Mouse (Mus musculus): ENCODE results near the gene Gm9913.

The Gm9913 gene

DNA sequence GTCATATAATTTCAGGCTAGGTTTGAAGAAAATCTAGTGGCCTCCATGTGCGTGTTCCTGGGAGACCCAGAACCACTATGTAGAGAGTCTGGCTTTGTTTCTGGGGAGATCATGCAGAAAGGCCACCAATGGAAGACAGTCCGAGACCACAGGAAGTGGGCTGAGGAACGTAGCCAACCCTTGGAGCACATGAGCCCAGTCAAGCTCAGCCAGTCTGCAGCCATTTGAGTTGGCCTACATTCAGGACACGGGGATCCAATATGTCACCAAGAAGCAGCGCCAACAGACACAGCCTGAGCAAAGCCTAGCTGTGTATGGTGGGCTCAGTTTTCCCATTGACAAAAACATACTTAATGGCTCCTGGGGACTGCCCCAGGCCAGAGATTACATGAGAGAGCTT lies 8.2 kb upstream of the Gm9913 start:
- DNase-seq (ENCODE audit: low read depth) = peak; percentile 38

DNA sequence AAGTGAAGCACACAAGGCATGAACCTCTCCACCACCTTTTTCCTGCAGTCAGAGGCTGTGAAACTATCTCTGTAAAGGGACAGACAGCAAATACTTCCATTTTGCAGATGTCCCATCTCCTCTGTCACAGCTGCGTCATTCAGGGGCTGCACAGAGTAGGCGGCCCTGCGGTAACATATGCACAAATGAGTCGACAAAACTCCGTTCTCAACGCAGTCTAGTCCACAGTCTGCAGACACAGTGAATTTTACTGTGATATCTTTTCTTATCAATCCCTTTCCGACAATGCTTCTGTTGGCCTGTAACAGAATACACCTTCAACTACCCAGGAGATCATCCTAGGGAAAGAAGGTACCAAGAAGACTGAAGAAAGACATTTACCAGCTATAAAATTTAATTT lies 6.7 kb upstream of the Gm9913 start:
- DNase-seq (ENCODE audit: low read depth) = no peak

DNA sequence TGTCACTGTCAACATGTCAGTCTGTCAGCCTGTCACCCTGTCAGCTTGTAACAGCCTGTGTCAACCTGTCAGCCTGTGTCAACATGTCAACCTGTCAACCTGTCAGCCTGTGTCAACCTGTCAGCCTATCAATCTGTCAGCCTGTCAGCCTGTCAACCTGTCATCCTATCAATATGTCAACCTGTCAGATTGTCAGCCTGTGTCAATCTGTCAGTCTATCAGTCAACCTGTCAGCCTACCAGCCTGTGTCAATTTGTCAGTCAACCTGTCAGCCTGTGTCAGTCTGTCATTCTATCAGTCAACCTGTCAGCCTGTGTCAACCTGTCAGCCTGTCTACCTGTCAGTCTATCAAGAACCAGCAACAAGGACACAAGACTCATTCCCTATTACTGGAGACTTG lies 3.4 kb upstream of the Gm9913 start:
- no peak for DNase-seq (ENCODE audit: low read depth)

DNA sequence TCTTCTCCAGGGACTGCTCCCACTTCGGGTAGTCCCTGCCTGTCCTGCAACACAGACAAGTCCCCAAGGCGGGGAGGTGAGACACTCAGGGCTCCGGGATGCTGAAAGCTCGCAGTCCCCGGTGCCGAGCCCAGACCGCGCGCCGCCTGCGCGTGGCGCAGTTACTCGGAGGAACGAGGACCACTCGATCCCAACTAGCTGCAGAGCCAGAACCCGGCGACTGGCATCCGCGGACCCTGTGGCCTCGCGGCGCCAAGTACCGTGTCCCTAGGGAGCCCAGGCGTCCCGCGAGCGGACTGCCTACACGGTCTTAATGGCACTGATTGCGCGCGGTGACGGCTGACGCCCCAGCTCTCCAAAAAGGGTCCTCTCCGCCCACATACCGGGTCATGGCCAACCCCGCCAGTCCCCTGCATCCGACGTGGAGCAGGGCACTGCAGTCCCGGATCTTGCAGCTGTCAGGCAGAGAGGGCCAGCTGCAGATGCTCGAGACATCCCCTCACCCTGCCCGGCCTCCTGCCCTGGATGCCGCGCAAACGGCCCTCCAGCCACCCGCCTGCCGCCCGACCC lies 942 bp downstream of the Gm9913 start:
- DNase-seq (ENCODE audit: low read depth) = no peak

DNA sequence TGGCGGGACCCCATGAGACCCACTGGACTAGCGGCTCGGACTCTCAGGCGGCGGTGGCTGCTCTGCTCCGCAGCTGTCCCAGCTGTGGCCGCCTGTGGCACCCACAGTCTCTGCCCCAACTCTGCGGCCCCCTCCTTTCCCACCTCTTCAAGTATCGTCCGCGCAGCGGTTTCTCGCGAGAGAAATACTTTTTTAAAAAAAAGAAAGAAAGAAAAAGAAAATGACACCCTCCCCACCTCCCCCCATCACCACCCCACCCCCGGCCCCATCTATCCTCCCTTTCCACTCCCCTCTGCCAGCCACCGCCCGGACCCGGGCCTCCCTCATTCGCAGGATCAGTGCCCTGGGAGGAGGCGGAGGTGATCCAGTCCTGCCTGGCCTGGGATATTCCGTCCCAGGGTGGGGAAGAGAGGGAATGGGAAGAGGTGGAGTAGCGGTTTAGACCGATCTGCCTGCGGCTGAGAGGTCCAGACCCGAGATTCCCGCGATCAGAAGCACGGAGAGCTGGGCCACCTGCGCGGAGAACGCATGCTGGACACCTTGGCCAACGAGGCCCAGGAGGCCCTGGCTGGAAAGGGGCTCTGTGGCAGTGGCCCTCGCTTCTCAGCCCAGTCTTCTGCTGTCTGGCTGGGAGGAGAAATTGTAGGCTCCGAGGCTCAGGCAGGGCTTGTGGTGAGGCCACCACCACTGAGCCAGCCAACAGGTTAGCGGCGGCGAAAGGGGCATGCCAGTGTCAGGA lies 1.6 kb downstream of the Gm9913 start:
- DNase-seq (ENCODE audit: low read depth) = no peak

DNA sequence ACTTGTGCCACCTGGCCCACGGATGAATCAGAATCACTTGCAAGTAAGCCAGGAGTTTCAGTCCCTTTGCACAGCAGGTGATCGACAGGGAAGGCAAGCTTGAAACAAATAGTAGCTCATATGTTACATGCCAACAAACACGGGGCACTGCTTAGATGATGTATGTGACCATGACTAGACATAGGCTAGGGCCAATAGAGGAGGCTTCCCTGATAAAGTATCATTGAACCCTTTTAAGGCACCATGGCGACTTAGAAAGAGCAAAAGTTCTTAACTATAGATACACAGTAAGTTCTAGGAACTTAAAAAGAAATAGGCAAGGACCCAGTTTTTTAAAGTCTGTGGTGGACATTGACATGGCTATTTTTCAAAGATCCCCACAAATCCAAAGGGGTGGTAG lies 3.0 kb downstream of the Gm9913 start, which contains the start of gene Fbn1:
Gene Fbn1, minus strand, starts transcription at position 101 of the 400 bp plus-strand sequence.
- DNase-seq (ENCODE audit: low read depth) = no peak

DNA sequence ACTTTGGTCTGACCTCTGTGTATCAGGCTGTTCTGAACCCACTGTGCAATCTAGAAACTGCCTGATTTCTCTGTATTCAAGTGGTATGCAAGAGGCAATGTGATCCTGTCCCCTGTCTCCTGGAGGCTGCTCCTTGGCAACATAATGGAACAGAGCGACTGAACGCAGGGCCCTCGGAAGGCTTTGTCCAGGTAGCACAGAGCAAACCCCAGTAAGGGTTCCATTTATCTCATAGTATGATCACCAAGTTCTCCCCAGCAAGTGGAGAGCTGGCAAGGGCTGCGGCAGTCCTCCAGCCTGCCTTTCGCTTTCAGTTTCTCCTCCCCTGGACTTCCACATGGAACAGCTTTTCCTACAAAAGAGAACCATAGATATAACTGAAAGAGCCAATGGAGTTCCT lies 3.5 kb downstream of the Gm9913 start:
- no peak for DNase-seq (ENCODE audit: low read depth)

DNA sequence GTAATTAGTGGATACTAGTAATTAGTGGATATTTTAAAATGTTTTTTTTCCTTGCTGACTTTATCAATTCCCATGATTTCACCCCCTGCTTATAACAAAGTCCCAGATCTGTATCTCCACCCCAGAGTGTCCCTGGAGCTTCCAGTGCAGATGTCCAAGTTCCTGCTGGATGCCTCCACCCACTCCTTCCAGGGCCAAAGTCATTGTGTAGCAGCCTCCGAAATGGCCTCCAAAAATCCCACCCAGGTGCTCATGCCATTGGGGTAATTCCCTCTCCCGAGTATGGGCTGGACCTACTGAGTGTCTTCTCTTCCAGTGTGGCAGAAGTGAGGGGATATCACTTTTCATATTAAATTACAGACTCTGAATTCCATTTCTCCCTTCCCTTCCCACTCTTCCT lies 5.9 kb downstream of the Gm9913 start:
- DNase-seq (ENCODE audit: low read depth) = no peak

DNA sequence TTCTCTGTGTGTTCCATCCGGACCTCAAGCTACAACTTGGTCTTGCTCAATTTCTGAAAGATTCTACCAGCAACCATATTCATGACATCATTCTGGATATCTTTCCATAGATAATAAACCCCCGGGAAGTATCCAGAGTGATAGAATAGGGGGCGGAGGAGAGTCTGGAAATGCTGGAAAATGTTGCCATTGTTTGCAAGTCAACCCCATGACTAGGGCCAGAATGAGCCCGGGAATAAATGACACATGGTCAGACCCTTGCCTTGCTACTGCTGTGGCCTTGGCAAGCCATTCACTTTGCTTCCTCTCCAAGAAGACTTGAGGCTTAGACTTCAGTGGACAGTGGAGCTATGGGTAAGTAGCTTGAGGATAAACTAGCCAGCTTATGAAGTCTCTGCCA lies 7.0 kb downstream of the Gm9913 start:
- no peak for DNase-seq (ENCODE audit: low read depth)

DNA sequence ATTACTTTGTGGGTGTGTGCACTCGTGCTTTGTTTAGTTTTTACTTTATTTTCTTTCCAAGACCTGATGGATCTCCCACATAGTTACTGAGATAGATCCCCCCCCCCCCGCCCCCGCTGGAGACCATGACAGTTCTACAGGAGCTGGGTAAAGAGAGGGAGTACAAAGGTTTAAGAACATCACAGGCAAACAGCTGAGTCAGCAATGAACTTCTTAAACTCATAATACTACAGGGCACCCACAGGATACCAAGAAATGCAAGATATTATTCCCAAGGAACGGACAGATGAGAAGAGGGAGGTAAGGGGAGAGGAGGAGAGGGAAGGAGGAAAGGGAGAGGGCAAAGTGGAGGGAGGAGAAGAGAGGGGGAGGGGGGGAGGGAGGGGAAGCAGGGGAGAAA lies 7.7 kb downstream of the Gm9913 start:
- no peak for DNase-seq (ENCODE audit: low read depth)

DNA sequence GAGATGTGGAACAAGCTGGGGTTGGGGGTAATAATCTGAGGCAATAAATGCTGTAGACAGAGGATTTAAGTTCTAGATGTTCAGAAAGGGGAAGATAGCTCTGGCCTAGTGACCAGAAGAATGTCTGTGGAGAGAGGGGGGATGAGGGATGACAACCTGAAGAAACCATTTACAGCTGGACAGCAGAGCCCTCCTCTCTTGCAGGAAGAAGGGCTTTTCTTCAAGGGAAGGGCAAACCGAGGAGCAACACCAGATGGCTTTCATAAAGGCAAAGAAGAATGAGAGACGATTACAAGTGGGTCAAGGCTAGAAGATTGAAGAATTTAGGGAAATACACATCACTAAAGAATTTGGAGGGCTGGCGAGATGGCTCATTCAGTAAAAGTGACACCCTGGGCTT lies 9.5 kb downstream of the Gm9913 start:
- DNase-seq (ENCODE audit: low read depth) = no peak

DNA sequence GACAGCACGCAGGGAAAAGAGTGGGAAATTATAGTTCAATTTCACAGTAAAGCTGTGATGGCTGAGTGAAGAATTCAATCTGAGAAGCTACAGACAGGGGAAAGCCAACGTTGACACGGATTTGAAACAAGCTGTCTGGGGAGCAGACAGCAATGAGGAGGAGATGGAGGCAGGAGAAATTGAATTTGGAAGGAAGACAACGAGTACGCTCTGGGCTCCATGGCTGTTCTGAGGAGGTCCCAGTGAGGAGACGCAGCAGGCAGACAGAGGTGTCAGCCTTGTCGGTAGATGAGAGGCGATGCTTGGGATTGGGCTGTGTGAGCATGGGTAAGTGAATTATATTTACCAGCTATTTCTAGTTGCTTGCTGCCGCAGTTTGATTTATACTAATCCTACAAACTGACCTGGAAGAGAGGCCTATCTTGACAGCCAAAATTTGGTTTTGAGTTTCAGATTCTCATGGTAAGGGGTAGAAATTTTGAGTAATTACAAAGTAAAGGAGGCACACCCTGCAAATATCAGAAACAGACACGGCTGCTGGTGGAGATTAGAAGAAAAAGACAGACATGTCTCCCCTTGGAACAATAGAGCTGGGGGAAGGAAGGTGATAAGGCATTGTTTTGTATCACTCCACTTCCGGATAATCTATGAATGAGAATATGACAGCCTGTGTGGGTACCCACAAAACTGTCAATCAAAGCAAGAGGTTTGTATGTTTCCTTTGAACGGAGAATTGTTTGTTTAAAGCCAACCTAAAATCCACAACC lies 10.6 kb downstream of the Gm9913 start:
- peak; percentile 14 for DNase-seq (ENCODE audit: low read depth)

DNA sequence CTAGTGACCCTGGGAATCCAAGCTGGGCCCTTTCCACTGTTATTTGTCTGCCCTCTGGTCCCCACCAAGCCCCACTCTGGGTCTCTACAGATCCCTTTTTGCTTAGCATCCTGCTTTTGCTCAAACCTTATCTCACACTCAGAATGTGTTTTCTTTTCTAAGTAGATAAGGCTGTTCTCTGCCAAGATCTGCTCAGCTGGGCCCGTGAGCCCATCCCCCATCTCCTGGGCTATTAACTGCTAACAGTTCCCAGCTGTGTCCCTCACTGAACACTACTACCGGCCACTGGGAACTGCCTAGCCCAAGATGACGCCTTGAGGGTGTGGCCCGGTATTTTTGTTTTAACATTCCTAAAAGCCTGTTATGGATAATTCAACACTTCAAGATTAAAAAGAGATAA lies 11.7 kb downstream of the Gm9913 start:
- DNase-seq (ENCODE audit: low read depth) = no peak

DNA sequence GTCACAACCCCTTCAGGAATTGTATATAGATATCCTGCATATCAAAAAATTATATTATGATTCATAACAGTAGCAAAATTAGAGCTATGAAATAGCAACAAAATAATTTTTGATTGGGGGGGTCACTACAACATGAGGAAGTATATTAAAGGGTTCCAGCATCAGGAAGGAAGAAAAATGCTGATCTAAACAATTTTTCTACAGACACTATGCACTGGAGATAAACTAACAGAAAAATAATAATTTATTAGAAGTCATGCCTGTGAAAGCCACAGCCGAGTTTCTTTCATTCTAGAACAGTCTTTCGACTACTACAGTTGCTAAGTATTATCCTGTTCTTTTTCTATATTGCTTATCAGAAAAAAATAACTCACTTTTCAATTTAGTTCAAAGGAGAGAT lies 20.6 kb downstream of the Gm9913 start:
- DNase-seq (ENCODE audit: low read depth) = no peak

DNA sequence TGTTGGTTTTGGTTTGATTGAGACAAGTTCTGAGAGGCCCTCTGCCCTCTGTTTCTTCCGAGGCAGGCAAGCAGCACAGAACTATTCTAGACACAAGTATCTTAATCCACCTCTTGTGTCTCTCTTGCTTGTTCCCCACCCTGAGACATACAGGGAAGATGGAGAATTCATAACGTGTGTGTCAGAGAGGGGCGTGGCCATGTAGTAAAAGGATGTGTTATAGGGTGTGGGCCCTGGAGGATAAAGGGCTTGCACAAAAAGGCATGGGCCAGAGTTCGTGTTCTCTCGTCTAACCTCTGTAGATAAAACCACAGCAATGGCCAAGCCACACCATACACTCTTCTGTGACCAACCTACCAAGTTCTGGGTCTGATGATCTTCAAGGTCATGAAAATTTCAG lies 21.7 kb downstream of the Gm9913 start:
- no peak for DNase-seq (ENCODE audit: low read depth)

DNA sequence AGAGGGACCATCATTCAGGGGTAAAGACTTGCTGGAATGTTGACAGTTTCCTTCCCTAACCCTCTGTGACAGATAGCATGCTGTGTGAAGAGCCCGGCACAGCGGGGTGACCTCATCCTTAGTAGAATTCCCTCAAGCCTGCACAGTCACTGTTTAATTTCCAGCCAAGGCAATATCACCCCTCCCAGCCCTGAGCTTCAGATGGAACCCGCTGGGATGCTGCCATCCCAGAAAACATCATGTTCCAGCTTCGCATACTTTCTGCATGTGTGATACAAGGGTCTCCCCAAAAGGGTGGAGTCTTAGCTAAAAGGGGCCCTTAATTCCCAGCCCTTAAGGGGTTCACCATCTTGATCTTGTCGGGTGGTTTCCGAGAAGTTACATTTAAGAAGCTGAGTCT lies 25.8 kb downstream of the Gm9913 start:
- no peak for DNase-seq (ENCODE audit: low read depth)

DNA sequence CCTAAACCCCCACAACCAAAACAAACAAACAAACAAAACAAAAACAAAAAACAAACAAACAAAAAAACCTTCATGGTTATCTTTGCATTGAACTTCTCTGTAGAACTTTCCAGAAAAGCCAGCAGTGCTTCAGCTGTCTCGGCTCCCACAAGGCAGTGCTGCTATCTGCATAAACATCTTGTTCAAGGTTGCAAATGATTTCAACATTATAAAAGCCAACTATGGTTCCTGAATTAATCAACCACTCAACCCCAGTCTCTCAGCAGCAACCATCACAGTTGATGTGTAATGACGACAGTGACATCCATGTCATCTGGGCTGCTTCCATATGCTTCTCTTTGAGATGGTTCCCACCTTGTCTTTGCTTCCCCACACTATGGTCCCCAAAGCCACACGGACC lies 34.8 kb downstream of the Gm9913 start:
- peak; percentile 61 for DNase-seq (ENCODE audit: low read depth)

DNA sequence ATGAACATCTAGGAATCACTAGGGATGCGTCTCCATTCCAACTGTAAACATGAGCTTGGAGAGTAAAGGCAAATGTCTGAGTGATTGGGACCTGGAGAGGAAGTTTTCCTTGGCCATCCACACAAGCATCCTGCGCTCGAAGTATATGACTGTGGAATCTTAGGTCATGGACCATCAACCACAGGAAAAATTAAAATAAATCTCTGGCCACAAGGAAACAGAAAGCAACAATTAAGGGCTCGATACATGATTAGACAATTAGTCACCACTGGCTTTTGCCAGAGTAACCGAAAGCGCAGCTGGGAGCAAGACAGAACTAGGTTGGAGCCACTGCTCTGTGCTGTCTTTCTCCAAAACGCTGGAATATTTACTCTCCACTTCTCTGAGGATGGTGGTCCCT lies 35.7 kb downstream of the Gm9913 start:
- no peak for DNase-seq (ENCODE audit: low read depth)

DNA sequence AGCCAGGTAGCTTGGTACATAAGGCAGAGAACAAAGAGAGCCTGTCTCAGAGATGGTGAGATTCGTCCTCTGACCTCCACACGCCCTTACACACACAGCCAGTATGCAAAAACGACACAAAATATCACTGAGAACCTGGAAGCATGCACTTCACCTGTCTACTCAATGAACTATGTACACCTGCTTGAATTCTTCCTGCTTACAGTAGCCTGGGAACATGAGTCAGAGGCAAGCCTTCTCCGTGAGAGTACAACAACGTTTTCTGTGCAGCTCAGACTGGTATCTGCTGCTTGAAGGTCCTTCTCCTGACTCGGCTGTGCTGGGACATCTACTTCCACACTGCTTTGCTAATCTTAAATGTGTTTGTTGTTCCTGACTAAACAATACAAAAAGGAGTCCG lies 36.6 kb downstream of the Gm9913 start:
- no peak for DNase-seq (ENCODE audit: low read depth)

DNA sequence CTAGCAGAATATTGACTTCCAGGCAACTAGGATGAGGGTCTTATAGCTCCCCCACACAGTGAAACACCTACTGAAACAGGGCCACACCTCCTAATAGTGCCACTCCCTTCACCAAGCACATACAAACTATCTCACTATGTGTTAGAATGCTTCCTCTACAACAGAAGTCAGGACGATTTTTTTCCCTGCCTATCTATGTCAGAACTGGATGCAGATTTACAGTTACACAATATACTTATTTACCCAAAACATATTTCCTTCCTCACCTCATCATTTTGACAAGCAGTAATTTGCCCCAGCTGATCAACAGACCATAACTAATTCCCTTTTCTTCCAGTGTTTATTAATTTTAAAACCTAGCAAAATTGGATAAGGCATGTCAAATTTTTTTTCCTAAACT lies 38.8 kb downstream of the Gm9913 start:
- peak; percentile 48 for DNase-seq (ENCODE audit: low read depth)

DNA sequence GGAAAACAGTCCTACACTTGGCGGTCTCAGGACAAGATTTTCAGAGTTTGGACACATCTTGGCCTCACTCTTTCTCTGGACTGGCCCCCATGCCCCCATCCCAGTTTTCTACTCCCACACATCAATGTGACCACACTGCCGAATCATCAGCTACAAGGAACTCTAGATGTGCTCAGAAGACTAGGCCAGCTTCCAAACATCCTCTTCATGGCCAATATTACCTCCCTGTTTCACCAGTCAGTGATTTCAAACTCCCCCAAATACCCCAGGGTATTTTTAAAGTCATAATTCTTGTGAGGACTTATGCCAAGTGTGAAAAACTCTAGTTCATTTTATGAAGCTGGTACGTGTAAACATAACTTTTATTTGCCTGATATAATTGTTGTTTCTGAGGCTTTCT lies 40.1 kb downstream of the Gm9913 start:
- no peak for DNase-seq (ENCODE audit: low read depth)

DNA sequence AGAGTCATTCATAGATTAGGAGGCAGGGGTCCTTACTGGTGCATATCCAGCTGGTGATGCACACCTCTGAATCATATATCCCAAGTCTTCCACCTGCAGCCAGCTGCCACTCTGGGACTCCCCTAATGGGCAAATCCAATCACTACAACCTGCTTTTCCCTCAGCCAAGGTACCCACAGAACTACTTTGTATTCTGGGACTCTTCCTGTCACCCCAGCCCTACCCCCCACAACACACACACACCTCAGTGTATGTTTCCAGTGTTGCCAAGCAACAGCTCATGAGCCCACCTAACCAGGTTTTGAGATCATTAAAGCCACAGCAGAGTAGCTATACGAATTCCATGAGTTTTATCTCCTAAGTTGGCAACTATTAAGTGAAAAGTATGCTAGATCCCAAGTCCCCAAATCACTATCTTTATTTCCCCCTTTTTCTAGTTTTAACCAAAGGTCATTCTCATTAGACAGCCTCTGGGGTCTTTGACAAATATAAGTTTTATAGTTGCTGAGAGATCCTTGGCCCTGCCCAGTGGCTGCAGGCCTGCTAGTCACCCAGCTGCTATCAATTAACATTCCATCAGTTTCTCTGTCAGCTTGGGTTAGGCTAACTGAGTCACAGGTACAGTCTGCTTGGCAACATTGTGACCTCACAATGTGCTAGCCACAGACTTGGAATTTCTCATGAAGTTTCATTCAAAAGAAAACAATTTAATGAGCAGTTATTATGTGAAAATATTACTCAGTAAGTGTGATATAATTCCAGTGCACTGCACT lies 44.1 kb downstream of the Gm9913 start:
- no peak for DNase-seq (ENCODE audit: low read depth)

DNA sequence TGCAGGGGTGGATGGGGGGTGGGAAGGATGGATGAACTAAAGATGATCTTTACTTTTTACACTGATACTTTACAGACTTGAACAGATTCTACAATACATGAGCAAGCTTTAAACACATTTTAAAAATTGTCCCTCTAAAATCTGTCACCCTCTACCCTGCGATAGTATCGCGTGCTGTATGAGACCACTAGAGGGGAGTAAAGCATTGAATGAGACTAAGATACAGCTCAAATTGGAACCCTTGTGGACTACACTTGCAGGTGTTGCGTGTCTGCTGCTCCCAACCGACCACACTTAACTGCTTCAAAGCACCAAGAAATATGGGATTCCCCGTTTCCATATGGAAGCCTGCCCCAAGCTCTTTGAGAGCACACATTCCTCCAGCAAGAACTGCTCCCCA lies 50.9 kb downstream of the Gm9913 start:
- DNase-seq (ENCODE audit: low read depth) = peak; percentile 45

All from 416B (cell line).